Mouse (Mus musculus): ENCODE data around the gene Spata2.

Spata2 gene

DNA sequence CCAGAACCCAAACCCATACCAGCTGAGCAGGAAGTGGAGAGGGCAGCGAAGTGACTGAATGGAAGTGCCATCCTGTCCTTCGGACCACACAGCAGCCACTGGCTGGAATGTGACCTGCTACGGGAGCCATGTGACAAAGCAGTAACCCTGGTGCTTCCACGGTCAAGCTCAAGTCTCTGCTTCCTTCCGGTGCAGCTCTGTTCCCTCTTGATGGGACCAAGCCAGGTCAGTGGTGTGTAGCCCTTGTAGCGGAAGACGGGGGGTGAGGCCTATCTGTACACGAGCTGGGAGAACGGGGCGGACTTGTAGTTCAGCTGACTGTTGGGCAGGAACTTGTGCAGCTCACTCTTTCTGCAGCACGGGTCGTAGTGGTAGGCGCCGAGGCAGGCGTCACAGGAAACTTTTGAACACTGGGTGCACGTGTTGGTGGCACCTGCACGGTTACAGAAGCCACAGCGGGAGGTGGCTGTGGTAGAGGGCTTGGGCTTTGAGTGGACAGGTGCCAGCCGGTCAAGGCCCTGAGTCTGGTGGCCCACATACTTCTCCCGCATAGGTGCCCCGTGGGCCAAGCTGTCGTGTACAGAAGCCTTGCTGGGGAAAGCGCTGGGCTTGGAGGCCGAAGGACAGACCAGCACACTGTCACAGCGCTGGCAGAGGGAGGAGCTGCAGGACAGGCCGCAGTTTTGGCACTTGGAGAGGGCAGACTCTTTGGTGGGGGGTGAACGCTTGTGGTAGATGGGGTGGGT lies 9.4 kb downstream of the Spata2 start:
- no peak for DNase-seq (ENCODE audit: low spot score in 2 of 2)

DNA sequence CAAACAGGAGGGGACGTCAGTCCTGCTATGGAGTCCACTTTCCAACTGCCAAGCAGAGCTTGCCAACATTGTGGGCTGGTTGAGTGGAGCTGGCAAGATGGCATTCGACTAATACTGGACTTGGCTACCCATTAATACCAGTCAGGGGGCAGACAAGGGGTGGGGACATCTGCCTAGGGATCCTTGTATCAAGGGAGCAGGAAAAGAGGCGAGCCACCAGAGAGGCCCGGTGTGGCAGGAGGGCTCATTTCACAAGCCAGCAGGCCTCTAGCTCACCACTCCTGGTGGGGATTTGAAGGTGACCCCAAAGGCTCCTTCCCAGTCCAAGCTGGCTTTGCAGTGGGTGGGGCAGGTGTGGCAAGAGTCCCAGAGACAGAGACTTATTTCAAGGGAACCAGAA lies 10.0 kb downstream of the Spata2 start:
- DNase-seq (ENCODE audit: low spot score in 2 of 2), result no peak

DNA sequence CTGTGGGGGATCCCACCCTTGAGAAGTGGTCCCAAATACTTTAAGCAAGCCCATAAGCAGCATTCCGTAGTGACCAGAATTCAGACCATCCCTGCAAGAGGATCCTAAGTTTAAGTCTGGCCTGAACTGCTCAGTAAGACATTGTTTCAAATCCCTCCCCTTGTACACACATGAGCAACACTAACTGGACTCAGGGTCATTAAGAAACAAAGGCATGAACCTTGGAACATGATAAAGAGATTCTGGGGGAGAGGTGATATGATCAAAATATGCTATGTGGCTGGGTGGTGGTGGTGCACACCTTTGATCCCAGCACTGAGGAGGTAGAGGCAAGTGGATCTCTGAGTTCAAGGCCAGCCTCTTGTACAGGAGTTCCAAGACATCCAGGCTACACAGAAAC lies 13.2 kb downstream of the Spata2 start:
- DNase-seq (ENCODE audit: low spot score in 2 of 2), result no peak

DNA sequence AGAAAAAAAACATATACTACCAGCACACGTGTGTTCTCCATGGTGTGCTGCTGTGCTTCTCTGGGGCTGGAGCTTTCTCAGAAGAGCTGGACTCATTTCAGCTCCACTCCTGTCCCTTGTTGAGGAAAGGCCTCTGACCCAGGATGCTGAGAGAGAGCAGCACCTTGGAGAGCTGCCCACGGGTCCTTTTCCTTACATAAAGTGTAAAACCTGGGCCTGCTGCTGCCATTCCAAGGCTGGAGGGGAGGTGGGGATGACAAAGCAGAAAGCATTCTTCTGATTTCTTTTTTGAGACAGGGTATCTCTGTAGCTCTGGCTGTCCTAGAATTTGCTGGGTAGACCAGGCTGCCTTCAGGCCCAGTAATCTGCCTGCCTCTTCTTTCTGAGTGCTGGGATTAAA lies 14.6 kb downstream of the Spata2 start:
- no peak for DNase-seq (ENCODE audit: low spot score in 2 of 2)

DNA sequence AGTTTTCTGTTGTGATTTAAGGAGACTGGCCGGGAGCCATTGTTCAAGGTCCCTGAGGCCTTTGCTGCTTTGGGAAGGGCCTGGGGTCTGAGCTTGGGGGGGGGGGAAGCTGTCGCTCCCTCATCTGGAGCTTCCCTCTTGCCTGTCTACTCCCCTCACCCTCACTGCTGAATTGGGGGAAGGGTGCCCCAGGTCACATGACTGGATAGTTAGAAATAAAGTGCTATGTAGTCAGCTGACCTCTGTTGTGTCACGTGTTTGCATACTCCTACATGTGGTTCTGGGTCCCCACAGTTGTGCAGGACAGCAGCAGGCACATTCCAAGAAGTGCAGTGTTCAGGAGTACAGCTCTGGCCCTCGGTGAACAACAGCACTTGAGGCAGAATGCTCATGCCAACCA lies 15.9 kb downstream of the Spata2 start:
- no peak for DNase-seq (ENCODE audit: low spot score in 2 of 2)

DNA sequence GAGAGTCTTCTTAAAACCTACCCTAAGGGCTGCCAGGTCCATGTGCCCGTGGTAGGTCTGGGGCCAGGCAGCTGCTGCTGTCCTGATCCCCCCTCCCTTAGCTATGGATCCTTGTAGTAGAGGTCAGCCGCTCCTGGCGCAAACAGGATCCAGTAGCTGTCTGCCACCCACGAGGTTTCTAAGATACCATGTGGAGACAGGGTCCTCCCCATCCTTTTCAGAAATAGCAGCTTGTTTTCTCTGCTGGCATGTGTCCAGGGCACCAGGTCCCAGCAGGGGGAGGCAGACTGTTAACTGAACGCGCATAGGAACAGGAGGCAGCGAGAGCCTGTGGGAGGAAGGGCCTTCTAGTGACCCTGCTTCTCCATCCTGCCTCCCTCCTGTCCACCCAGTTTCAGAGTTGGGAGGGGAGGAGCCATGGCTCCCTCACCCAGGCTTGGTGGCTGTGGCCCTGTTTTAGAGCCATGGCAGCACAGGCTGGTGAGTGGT lies 16.4 kb downstream of the Spata2 start:
- DNase-seq (ENCODE audit: low spot score in 2 of 2), result peak in 1 of 2 experiments; percentile 72

DNA sequence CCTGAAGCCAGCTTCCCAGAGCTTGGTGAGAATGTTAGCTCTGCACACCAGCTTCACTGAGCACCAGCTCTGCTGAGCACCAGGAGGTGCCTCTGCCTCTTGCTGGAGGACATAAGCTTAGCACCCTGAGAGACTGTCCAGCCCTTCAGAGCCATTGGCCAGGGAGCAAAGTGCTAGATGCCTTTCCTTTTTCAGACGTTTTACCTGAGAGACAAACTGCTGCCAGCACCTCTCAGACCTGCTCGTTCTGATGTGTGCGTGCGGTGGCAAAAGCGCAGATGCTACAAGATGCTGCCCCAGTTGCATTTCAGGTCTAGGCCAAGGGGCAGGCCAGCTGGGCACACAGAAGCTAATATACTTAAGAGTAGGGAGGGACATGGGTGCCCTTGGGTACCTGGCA lies 17.1 kb downstream of the Spata2 start:
- DNase-seq (ENCODE audit: low spot score in 2 of 2), result no peak

DNA sequence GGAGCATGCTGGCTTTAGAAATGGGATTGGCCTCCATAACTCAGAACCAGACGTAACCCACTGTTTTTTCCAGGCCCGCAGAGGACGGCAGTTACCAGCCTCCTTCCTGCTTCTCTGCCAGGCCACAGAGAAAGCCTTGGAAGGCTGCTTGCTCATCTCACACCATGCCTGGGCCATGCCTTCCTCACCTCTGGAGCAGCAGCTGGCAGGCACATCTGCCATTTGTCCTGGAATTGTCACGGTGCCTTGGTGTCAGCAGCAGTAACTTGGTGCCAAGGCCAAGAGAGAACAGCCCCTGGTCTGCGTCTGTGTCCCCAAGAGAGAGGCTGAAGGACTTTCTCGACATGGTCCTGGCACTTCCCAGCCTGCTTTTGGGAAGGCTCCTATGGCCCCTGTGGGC lies 18.5 kb downstream of the Spata2 start:
- no peak for DNase-seq (ENCODE audit: low spot score in 2 of 2)

DNA sequence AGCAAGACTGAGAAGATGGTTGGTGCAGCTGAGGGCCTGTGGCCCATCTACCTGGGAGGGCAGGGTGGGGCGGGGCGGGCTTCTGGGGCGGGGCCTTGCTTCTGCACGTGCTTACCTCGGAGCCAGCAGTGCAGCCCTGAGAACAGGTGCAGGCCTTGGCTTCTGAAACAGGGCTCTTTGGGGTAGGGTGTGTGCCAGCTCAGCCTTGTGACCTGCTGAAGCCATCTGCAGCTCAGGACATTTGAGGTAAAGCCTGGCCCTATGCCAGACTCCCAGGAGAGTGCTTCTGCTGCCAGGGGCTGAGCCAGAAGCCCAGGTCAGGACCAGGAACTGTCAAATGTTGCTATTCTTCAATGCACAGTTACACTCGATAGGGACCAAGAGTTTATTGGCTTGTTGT lies 21.1 kb downstream of the Spata2 start:
- DNase-seq (ENCODE audit: low spot score in 2 of 2), result no peak

DNA sequence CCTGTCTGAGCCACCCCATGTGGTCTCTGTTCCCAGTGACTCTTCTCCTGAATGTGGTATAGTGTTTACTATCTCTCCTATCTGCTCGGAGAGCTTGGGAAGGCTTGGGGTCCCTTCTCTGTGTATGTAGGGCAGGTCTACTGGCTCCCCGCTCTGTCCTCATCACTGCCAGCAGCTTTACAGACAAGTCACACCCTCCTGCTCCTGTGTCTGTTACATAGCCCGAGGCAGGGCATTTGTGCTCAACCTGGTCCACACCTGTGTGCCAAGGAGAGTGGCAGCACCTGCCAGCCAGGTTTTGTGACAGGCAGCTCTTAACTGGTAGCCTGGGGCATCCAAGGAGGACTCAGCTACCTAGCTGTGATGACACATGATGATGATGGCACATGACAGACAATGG lies 22.1 kb downstream of the Spata2 start:
- DNase-seq (ENCODE audit: low spot score in 2 of 2), result no peak

DNA sequence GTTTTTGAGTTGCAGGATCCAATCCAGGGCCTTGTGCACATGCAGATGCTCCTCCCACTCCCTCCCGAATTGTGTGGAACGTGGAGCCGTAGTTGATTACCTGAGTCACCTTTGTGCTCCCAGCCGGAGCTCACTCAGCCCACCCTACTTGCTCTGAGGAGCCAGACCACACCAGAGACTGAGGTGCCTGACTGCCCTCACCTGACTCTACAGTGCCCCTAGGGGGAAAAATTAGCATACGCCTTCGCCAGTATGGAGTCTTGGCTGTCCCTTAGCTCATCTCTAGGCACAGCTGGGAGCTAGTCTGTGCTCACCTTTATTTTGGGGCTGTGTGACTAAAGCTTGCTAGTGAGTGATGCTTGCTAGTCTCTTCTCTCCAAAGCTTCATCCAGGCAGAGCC lies 24.2 kb downstream of the Spata2 start:
- no peak for DNase-seq (ENCODE audit: low spot score in 2 of 2)

DNA sequence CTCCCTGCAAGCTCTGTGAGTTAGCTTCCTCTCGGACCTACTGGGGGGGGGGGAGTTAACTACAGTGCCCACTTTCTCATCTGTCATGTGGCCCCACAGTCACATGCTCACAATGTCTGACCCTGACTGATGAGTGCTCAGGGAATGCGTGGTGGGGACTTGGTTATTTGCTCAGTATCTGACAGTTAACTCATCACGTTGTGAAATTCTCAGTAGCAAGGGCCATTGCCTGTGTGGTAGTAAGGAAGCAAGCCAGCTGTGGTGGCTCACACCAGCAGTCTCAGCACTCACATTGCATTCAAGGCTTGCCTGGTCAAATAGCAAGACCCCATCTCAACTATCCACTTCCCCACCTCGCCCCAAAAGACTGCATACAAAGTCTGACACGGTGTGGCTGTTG lies 25.5 kb downstream of the Spata2 start:
- DNase-seq (ENCODE audit: low spot score in 2 of 2), result no peak

DNA sequence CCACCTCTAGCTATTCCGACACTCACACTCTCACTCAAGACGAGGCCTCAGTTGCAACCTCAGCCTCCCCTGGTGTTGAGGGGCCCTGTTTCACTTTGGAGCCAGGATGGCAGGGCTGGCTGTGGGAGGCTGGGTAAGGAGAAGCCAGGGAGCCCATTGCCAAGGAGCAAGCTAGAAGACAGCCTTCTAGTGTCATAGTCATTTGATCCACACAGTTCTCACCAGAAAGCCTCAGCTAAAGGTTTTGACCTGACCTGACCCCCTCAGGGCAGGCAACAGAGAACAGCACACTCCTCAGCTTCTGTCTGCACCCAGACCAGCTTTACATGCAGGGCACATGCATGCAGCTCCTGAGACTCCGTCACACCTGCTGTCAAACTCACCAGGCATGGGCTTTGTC lies 26.7 kb downstream of the Spata2 start:
- DNase-seq (ENCODE audit: low spot score in 2 of 2), result no peak

DNA sequence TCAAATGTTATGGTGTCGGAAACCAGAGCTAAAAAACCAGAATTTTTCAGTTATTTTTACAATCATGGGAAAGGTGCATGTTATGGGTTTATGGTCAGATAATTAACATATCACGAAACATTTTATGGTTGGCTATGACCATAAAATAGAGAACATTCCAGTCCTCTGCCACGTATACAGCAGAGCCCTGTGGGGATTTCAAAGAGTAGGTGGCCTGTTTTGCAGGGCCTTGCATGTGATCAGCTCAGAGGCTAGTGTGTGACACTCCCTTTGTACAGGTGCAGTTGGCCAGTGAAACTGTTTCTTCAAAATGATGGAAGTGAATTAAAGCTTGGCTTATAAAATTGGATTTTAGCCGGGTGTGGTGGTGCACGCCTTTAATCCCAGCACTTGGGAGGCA lies 28.9 kb downstream of the Spata2 start:
- no peak for DNase-seq (ENCODE audit: low spot score in 2 of 2)

DNA sequence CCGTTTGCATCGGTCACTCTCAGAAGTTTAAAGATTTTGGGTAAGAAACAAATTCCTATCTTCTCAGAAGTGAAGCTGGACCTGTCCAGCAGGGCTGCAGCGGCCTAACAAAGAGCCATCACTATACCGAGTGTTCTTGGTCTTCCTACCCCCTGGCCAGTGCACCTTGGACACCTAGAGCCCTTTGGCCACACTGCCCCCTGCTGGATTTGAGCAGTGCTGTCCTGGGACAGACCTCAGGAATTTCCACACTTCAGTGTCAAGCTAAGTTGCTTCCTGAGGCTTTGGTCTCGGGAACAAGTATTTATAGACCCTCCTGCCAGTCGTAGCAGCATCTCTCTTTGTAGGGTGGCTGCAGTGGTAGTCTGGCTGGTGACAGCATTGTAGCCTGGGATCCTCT lies 29.7 kb downstream of the Spata2 start:
- DNase-seq (ENCODE audit: low spot score in 2 of 2), result no peak

DNA sequence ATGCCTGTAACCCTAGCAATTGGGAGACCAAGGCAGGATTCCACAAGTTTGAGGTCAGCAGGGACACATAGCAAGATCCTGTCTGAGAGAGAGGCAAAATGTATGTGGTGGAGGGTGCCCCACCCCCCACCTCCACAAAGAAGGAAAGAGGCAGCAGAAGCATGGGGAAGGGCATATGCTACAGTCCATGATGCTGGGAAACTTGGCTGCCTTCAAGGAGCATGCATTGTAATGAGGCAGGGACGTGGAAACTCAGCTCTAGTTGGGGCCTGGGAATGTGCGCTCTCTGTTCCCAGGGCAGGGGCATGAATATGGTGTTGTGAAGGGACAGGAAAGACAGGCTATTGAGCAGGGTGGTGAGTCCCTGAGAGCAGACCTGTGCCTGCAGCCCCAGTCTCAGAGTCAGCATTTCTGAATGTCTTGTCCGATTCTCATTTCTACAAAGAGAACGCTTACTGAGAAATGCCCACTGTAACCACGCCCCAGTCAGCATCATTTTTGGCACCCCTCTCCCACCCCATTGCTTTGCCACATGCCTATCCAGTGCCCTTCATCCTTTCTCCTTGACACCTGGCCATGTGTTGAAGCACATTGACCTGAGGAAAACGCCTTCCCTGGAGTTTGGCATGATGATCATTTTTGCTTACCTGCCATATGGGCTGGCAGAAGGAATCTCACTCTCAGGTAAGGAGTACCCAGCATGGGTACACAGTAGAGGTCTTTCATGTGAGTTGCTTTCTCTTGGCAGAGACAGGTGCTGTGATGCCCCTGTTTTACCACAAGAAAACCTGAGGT lies 33.4 kb downstream of the Spata2 start:
- DNase-seq (ENCODE audit: low spot score in 2 of 2), result no peak

DNA sequence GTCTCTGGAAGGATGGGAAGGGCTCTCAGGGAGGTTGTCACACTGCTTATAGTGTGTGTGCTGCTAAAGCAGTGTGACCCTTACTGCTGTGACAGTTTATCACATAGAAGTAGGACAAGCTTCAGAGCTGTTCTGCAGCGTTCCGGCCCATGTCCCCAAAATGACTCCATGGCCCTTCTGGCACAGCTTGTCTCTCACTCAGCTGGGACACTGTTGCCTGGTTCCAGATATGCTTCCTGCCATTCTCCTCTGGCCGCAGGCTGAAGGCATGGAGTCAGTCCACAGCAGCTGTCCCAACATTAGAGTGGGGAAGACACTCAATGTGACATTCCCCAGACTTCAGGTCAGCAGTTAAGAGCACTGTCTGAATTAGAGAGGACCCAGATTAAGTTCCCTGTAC lies 34.1 kb downstream of the Spata2 start:
- DNase-seq (ENCODE audit: low spot score in 2 of 2), result no peak

DNA sequence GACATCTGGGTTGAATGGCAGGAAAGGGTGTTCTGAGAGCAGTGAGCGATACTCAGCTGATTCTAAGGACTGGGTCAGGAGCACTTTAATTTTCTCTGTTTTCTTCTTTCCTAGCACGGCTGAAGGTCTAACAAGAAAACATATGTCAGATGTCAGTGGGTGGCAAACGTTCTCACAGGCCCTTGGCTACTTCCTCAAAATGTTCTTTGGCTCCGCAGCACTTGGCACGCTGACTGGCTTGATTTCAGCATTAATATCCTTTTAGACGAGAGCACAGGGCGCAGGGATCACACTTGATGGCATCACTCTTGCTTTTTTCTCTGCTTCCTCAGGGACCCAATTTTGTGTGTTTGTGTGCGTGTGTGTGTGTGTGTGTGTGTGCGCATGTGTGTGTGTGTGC lies 35.5 kb downstream of the Spata2 start:
- DNase-seq (ENCODE audit: low spot score in 2 of 2), result no peak

DNA sequence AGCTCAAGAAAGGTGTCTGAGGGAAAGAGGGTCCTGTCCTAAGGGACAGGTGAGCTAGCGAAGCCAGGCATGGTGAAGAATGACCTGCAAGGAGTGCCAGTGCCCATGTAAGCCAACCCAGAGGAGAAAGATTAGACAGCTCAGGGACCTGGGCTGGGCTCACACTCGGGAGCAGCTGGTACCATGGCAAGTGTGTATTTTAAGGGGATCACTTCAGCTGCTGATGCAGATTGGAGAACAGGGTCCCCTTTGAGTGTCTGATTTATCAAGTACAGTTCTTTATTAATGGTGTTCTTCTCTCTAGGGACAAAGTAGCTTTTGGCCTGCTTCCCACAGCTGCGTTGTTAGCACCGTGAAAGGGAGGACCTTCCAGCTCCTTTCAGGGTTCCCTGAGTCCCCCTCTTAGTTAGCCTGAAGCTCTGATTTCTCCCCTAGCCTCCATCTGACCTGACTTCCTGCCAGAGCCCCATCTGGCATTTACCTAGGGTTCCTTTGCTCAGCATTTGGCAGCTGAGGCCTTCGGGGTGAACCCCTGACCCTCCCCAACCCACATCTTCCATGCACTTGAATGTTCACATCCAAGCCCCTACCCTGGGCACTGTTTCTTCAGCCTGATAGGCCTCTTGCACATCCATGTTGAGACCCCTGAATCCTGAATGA lies 36.2 kb downstream of the Spata2 start:
- DNase-seq (ENCODE audit: low spot score in 2 of 2), result no peak

DNA sequence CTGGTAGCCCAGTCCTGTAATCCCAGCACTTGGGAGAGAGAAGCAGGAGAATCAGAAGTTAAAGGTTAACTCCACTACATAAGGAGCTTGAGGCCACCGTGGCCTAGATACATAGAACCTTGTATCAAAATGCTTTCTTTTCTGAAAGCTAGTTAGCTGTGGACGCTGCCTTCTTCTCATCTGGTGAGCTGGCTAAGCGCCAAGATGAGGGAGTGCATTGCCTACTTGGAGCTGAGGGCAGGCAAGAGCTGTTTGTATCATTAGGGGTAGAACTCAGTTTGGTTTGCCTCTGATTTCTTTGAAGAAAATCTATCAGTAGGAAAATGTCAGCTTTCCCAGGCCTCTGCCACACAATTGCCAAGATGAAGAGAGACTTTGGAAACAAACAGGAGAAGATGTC lies 38.9 kb downstream of the Spata2 start:
- DNase-seq (ENCODE audit: low spot score in 2 of 2), result peak in 1 of 2 experiments; percentile 34

DNA sequence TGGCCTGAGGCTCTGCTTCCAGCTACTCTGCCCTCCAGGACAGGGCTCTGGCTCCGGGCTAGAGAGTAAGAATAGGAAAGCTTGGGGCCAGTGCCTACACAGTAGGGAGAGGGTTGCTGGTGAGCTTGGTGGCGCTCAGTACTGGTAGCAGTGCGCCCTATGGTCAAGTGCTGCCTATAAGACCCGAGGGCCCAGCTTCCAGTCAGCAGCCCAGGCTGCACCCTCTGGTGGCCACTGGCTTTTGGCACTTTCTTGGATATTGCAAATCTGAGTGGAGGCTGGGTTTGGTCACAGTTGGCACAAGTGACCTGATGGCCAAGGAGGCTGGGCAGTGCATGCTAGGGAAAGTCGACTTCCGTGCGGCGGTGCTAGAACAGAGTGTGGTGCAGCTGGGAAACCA lies 42.0 kb downstream of the Spata2 start:
- DNase-seq (ENCODE audit: low spot score in 2 of 2), result no peak

DNA sequence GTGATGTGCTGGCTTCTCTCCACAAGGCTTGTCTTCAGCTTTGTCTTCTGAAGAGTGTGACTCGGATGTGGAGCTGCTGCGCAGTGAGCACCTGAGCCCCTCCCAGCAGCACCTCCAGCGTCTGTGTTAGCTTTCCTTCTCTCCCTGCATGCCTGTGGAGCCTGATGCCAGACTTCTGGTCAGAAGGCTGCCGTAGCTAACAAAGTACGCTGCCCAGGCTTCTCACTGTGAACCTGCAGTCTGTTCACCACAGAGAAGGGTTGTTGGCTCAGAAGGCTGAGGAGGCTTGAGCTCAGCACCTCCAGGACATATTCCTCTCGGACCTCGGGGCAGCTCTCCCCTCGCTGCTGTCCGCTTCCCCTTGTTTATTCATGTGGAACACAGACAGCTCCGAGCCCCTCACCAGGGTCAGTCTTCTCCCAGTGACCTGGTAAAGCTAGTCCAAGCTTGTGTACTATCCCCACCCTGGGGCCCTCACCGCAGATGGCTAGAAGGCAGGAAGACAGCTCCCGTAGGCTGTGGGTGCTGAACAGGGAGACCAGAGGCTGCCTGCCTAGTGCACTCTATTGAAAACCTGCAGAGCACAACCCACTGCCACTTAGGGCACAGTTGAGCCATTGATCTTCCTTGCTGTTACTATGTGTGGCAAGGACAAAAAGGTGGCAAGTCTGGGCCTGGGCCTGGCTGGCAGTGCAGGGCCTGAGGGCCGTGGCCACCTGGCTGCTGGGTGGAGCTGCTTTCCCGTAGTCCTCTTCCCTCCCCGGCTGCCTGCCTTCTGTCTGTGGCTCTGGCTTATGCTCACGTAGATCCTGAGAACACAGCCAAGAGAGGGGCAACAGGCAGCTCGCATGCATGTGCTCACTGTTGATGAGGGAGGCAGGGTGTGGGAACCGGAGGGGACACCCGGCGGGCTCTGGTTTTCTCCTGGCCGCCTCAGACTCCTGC lies 43.1 kb downstream of the Spata2 start:
- no peak for DNase-seq (ENCODE audit: low spot score in 2 of 2)

Data from left cerebral cortex, adult 9 months (tissue).